Mouse (Mus musculus): ENCODE results near the gene Rap2b.

Rap2b gene

DNA sequence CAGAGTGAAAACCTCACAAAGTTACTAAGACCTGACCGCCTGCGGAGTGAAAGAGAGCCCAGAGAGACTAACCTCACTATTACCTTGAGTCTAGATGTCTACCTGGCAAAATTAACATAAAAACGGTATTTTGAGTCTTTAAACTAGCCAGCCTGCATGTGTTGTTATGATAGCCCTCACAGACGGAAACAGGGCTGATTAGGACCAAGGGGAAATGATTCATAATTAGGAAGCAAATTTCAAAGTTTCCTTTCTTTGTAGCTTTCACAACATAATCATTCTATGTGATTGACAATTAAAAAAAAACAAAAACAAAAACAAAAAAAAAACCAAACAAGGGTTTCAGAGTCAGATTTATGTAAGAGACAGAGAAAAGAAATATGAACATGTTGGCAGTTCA is 24.9 kb downstream of the Rap2b start:
- no peak for DNase-seq (ENCODE audit: low spot score)

DNA sequence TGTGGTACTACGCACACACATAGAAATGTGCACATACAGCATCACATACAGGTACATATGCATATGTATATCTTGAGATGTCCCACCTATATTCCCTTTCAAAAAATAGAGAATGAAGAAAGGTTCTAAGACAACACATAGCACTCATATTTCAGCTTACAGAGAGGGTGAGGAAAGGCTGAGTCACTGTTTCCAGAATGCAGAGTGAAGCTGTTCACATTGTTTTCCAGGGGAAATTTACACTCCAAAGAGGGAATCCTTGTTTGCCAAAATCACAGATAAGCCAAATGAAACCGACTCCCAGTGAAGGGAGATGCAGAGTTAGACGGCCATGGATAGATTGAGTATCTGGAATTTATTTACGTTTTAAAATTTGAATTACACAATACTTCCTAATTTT is 30.1 kb downstream of the Rap2b start:
- no peak for DNase-seq (ENCODE audit: low spot score)

- DNase-seq (ENCODE audit: low spot score) = no peak
Measured at GRCm38 (mm10) chr3:61392881-61393280, 31.4 kb downstream of the Rap2b start.

DNA sequence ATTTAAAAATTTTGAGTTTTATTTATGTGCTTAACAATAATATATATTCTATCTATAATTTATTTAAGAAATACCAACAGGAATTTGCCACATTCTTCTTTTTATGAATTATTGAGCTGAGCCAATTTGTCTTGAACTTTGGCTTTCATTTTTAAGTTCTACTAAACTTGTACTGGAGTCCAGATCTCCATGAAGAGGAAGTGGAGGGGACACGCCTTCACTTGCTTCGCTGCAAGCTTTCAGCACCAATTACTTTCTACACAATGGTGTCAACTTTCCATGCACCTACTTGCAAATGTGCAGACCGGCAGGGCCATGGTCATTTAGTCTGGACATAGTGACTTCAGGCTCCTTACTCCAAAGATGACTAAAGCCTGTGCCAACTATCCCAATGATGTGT is 32.1 kb downstream of the Rap2b start:
- no peak for DNase-seq (ENCODE audit: low spot score)

- DNase-seq (ENCODE audit: low spot score) = no peak
Measured at GRCm38 (mm10) chr3:61395382-61395781, 33.9 kb downstream of the Rap2b start.

- DNase-seq (ENCODE audit: low spot score) = no peak
Measured at GRCm38 (mm10) chr3:61396728-61397127, 35.3 kb downstream of the Rap2b start.

- DNase-seq (ENCODE audit: low spot score) = no peak
Measured at GRCm38 (mm10) chr3:61400823-61401387, 39.5 kb downstream of the Rap2b start.

- DNase-seq (ENCODE audit: low spot score) = no peak
Measured at GRCm38 (mm10) chr3:61406921-61407320, 45.5 kb downstream of the Rap2b start.

- no peak for DNase-seq (ENCODE audit: low spot score)
Measured at GRCm38 (mm10) chr3:61409683-61410082, 48.2 kb downstream of the Rap2b start.

GRCm38 (mm10) chr3:61415883-61416282 is 54.4 kb downstream of the Rap2b start:
- no peak for DNase-seq (ENCODE audit: low spot score)
